Mouse (Mus musculus): ENCODE data around the gene Ppp3ca.

DNA sequence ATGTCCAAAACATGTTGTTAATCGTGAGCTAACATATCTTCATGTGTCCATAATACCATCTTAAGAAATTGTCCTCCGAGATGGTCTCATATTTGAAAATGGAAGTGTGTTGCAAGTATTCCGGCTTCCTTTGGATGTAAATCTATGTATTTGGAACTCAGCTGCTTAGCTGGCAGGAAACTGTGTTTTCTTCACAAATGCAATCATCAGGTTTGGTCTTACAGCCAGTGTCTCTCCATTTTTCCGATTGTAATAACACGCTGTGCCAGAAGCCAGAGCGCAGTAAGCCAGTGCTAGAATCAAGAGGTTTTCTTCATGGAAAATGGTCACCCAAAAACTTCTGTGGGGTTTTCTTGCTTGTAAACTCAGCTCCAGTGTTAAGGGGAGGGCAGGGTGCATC, 104.3 kb downstream of the Ppp3ca start:
- TF ChIP-seq CTCF (conservative IDR thresholded peaks at IDR 0.05; ENCODE audit: low read length) = no peak
- no peak for TF ChIP-seq NANOG (IDR thresholded peaks at IDR 0.05; ENCODE audit: borderline replicate concordance, low read length)
- TF ChIP-seq POU5F1 (IDR thresholded peaks at IDR 0.05; ENCODE audit: borderline replicate concordance, low read length) = no peak
